Mouse (Mus musculus): ENCODE measurements at regions not wholly inside any gene's neighbourhood (a gene's known extent, or its start where the extent isn't known, plus 50 kb on each side); places are given as distances from the start of the nearest gene placed in this dataset.

GRCm38 (mm10) chr6:147700629-147701028 lies 225.0 kb downstream of the Ccdc91 start:
- Histone ChIP-seq H3K36me3 (ENCODE audit: control insufficient read depth in 1 of 2, insufficient read depth in 2 of 2, low read length in 2 of 2) (no peaks in the 10 kb centered on the region), H3K4me3 (ENCODE audit: control insufficient read depth in 1 of 2, insufficient read depth in 1 of 2, low read depth in 2 of 2, low read length in 2 of 2) (no peak overlapping the region), H3K9me3 (replicated peaks; ENCODE audit: insufficient read depth, low read length) (no peaks in the 10 kb centered on the region), H3K27ac (ENCODE audit: control insufficient read depth, low read depth, low read length) (no peak overlapping the region), H3K27me3 (ENCODE audit: control insufficient read depth in 1 of 2, insufficient read depth in 2 of 2, low read length in 2 of 2) (no peaks in the 10 kb centered on the region), H3K79me2 (ENCODE audit: control insufficient read depth, insufficient read depth, low read length, poor library complexity) (no peaks in the 10 kb centered on the region), H3K9ac (ENCODE audit: control insufficient read depth, low read depth, low read length, poor library complexity, severe bottlenecking) (no peak overlapping the region), H3K4me1 (ENCODE audit: control insufficient read depth in 1 of 2, insufficient read depth in 2 of 2, low read length in 2 of 2) (no peaks in the 10 kb centered on the region)
- no peak for DNase-seq (ENCODE audit: low read depth, low spot score)
- TF ChIP-seq CHD1 (IDR thresholded peaks at IDR 0.05; ENCODE audit: low read depth, low read length) (no peak), ZNF384 (IDR thresholded peaks at IDR 0.05; ENCODE audit: low read depth, low read length) (no peak), CTCF (IDR thresholded peaks at IDR 0.05 in 2 of 3, conservative IDR thresholded peaks at IDR 0.05 in 1 of 3; ENCODE audit: control insufficient read depth in 1 of 3, insufficient read depth in 1 of 3, low read depth in 2 of 3, low read length in 3 of 3, poor library complexity in 1 of 3, severe bottlenecking in 1 of 3) (no peak), NELFE (IDR thresholded peaks at IDR 0.05; ENCODE audit: low read depth, low read length) (no peak), MYC (IDR thresholded peaks at IDR 0.05; ENCODE audit: low read depth, low read length) (no peak), KAT2A (conservative IDR thresholded peaks at IDR 0.05; ENCODE audit: low read depth, low read length) (no peak), TCF12 (IDR thresholded peaks at IDR 0.05; ENCODE audit: low read depth, low read length) (no peak), USF1 (IDR thresholded peaks at IDR 0.05; ENCODE audit: low read depth, low read length) (no peak), MEF2A (IDR thresholded peaks at IDR 0.05; ENCODE audit: extremely low read depth, insufficient replicate concordance, low read depth, low read length, poor library complexity, severe bottlenecking) (no peak), POLR2AphosphoS5 (IDR thresholded peaks at IDR 0.05; ENCODE audit: borderline replicate concordance, low read depth, low read length) (no peak), ZC3H11A (IDR thresholded peaks at IDR 0.05; ENCODE audit: low read depth, low read length) (no peak), MAFK (IDR thresholded peaks at IDR 0.05; ENCODE audit: borderline replicate concordance, low read depth, low read length) (no peak), ZMIZ1 (IDR thresholded peaks at IDR 0.05; ENCODE audit: low read depth, low read length) (no peak), ZKSCAN1 (IDR thresholded peaks at IDR 0.05; ENCODE audit: low read depth, low read length) (no peak), RCOR1 (IDR thresholded peaks at IDR 0.05; ENCODE audit: low read depth, low read length) (no peak)

DNA sequence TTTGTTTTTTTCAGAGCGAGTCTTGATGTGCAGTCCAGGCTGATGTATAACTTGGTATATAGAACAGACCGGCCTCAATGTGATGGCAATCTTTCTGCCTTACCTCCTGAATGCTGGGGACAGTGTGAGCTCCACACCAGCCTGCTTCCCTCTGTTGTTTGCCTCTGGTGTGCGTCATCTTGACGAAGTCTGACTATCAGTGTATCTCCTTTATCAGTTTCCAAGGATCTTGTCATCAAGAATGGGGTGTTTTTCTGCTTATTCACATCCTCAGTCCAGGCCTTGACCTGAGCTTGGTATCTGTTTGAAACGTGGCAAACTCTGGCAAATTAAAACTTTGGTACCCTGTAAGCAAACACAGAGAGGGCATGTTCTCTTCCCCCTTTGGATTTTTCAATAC lies 226.3 kb downstream of the Ccdc91 start:
- H3K27me3 ChIP-seq (ENCODE audit: control insufficient read depth in 1 of 2, insufficient read depth in 2 of 2, low read length in 2 of 2) = no peaks in the 10 kb centered on the region
- no peak for DNase-seq (ENCODE audit: low read depth, low spot score)
- H3K4me3 ChIP-seq (ENCODE audit: control insufficient read depth in 1 of 2, insufficient read depth in 1 of 2, low read depth in 2 of 2, low read length in 2 of 2) = no peak overlapping the region
- TF ChIP-seq E2F4 (IDR thresholded peaks at IDR 0.05; ENCODE audit: borderline replicate concordance, low read depth, low read length) (no peak), ZMIZ1 (IDR thresholded peaks at IDR 0.05; ENCODE audit: low read depth, low read length) (no peak), TCF12 (IDR thresholded peaks at IDR 0.05; ENCODE audit: low read depth, low read length) (no peak), POLR2AphosphoS2 (IDR thresholded peaks at IDR 0.05; ENCODE audit: low read length) (no peak), MXI1 (IDR thresholded peaks at IDR 0.05; ENCODE audit: low read depth, low read length) (no peak), MAZ (IDR thresholded peaks at IDR 0.05; ENCODE audit: low read depth, low read length) (no peak), TAL1 (IDR thresholded peaks at IDR 0.05; ENCODE audit: low read length) (no peak)
- H3K4me1 ChIP-seq (ENCODE audit: control insufficient read depth in 1 of 2, insufficient read depth in 2 of 2, low read length in 2 of 2) = no peaks in the 10 kb centered on the region
- no peaks in the 10 kb centered on the region for H3K36me3 ChIP-seq (ENCODE audit: control insufficient read depth in 1 of 2, insufficient read depth in 2 of 2, low read length in 2 of 2)
- H3K9ac ChIP-seq (ENCODE audit: control insufficient read depth, low read depth, low read length, poor library complexity, severe bottlenecking) = no peak overlapping the region
- no peaks in the 10 kb centered on the region for H3K79me2 ChIP-seq (ENCODE audit: control insufficient read depth, insufficient read depth, low read length, poor library complexity)
- H3K9me3 ChIP-seq (replicated peaks; ENCODE audit: insufficient read depth, low read length) = no peaks in the 10 kb centered on the region
- H3K27ac ChIP-seq (ENCODE audit: control insufficient read depth, low read depth, low read length) = no peak overlapping the region
